Mouse (Mus musculus) B cell, adult (primary cell): Measurements from ENCODE around the gene Ccdc3. TPM values are rescaled to one million over a fixed set of nuclear protein-coding genes. Genes with fewer than 3 reads are reported as not detected.

ENCODE experiments used
- total RNA-seq: library from RNA; stranded (reverse); gene quantifications from 4 replicates; pipeline ENCODE4 v1.2.4, GENCODE M21; 2023; ENCODE audit not compliant: inconsistent age

Gene Ccdc3
- not detected in 4 replicates for total RNA-seq

DNA sequence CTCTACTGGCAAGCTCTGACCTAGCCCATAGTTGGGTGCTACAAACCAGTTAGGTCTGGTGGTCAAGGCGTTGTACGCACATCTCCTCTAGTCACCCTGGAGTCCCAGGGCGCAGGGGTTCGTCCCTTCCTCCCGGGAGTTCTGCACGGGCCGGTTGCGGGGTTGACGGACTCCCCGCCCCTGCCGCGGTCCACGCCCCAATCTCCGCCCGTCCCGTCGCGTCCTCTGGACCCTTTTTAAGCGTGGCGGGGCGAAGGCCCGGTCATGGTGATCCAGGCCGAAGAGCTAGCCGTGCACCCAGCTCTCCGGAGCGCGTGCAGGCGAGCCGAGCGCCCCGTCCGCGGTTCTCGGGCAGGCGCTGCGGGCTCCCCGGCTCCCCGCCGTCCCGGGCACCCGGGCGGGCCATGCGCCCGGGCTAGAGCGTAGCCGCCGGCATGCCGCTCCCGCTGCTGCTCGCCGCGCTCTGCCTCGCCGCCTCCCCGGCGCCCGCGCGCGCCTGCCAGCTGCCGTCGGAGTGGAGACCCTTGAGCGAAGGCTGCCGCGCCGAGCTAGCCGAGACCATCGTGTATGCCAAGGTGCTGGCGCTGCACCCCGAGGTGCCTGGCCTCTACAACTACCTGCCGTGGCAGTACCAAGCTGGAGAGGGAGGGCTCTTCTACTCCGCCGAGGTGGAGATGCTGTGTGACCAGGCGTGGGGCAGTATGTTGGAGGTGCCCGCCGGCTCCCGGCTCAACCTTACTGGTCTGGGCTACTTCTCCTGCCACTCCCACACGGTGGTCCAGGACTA is at the start of gene Ccdc3:
Gene Ccdc3 (plus strand): TSS at position 277 of the 787 bp plus-strand sequence.

Other genes with a start within 250 kb of the Ccdc3 start
- 38.8 to 48.4 TPM (median 45.7 TPM) in 4 replicates for gene Phyh, start 218.8 kb upstream of the Ccdc3 start, total RNA-seq
- not detected in 4 replicates for gene Ucma, start 161.7 kb upstream of the Ccdc3 start, total RNA-seq
- 1.4 to 4.0 TPM (median 2.8 TPM) in 4 replicates for gene Mcm10, start 125.0 kb upstream of the Ccdc3 start, total RNA-seq
- gene Optn, start 73.7 kb upstream of the Ccdc3 start, total RNA-seq: 4.5 to 9.3 TPM (median 7.7 TPM) in 4 replicates